Mouse (Mus musculus) urinary bladder, postnatal 25 days (tissue): ENCODE measurements around the gene Rpa1.
"Not testable (repeated sequence)": the region's sequence is repeated elsewhere in the genome, so short reads cannot be mapped to it uniquely, and the experiment has no call there.

ENCODE experiments used
- DNase-seq: peaks from one replicate; pipeline ENCODE4 v3.0.0; 2022; ENCODE audit warnings: low spot score

The Rpa1 gene

GRCm38 (mm10) chr11:75285893-75286467, 62.1 kb downstream of the Rpa1 start:
- DNase-seq = no peak

GRCm38 (mm10) chr11:75283784-75284183, 64.3 kb downstream of the Rpa1 start:
- not testable (repeated sequence) for DNase-seq

GRCm38 (mm10) chr11:75282496-75283120, 65.5 kb downstream of the Rpa1 start:
- no peak for DNase-seq

GRCm38 (mm10) chr11:75281380-75282256, 66.5 kb downstream of the Rpa1 start:
- DNase-seq = no peak

DNA sequence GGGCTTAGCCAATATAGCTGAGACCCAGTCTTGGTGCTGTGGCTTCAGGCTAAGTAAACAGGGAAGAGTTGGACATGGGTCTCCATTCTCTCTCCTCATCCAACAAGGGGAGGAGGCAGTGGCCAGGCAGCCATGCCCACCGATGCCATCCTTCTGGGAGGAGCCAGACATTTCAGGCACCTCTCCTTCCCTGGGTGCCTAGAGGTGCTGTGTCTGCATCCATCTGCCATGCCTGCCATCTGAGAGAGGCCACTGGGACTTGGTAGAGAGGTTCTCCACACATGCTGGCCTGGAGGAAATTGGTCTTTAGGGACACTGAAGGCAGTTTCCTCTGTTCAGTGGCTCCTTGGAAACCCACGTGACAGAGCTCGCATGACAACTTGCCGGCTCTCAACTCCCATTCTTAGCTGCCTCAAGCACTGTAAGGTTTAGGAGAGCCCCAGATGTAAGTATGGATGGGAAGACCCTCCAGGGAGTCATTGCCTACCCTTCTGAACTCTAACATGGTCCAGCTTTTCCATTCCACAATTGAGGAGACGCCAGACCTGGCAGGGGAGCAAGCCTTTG, 67.6 kb downstream of the Rpa1 start:
- DNase-seq = no peak

GRCm38 (mm10) chr11:75280066-75280410, 68.1 kb downstream of the Rpa1 start:
- DNase-seq = no peak

DNA sequence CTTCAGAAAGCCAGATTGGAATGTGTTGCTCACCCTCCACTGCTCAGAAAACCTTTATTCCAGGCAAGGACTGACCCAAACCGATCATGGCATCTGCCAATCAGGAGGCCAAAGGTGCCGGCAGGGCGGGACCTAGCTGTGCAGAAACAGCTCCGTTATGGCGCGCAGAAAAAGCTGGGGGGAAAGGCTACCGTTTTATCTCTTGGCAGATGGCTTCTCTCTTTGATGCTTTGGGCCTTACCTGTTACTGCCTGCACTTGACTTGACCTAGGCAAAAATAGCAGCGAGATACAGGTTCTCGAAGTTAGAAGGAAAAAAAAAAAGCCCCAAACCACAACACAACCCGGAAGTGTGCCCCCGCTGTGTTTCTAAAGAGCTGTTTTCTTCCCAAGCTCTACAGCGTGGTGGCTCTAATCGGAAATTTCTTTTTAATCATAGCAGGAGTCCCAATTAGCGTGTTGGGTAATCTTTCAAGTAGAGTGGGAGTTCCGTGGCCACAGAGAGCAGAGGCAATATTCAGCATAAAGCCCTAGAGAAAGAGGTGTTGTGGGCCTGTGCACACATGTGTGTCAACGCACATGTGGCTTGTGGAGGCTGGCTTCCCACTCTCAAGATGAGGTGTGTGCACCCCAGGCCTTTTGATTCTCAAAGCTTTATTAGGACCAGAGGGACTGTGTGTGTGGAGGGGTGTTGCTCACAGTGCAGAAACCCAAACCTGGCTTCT, 68.6 kb downstream of the Rpa1 start:
- no peak for DNase-seq

GRCm38 (mm10) chr11:75279013-75279341, 69.1 kb downstream of the Rpa1 start:
- no peak for DNase-seq

DNA sequence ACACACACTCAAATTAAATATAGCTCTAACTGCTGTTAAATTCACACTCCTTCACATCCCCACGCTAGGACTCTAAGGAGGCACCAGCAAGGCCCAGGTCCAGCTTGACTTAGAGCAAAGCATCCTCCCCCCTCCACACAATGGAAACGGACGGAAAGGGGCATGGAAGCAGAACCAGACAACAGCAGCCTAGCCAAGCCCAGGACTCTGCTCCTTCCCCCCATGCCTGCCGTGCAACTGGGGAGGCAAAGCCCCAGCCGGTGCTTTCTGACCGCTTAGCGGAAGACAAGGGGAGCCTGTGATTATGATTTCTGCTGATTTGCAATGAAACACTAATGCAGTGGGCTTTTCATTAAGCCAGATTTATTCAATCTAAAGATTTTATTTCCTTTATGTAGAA, 70.0 kb downstream of the Rpa1 start:
- DNase-seq = no peak

- no peak for DNase-seq
These were observed 73.1 kb downstream of the Rpa1 start for GRCm38 (mm10) chr11:75275035-75275434.

GRCm38 (mm10) chr11:75273466-75273865, 74.7 kb downstream of the Rpa1 start:
- no peak for DNase-seq

- no peak for DNase-seq
These were observed 77.1 kb downstream of the Rpa1 start for GRCm38 (mm10) chr11:75270985-75271434.

GRCm38 (mm10) chr11:75270276-75270984, 77.7 kb downstream of the Rpa1 start:
- DNase-seq = no peak

DNA sequence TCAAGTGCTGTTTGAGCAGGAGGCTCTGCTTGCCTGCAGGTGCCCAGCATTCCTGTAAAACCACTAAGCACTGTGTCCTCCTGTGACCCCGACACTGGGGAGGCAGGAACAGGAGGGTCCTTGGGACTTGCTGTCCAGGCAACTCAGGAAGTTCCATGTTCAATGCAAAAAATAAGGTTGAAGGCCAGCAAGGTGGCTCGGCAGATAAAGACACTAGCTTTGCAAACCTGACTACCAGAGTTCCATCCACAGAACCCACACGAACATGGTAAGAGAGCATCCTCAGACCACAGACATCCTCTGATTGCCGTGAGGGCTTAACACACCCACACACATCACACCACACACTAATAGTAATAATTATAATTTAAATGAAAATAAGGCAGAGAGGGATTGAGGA, 78.9 kb downstream of the Rpa1 start:
- no peak for DNase-seq

GRCm38 (mm10) chr11:75268492-75268891, 79.6 kb downstream of the Rpa1 start:
- no peak for DNase-seq

DNA sequence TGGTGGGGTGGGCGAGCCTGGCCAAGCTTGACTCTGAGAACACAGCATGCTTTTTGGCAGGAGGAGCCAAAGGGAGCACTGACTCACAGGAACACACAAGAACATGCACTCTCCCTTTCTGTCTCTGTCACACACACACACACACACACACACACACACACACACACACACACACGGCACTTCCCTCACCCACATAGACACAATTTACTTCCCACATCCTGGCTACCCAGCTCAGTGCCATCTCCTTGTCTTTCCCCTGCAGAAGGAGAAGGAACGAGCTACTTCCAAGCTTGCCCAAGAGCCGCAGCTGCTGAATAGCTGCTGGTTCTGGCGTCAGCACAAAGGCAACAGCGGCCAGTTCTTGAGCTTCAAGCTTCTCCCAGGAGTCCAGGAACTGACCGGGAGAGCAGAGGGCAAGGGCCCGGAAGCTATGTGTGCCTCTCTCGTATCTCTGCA, 80.3 kb downstream of the Rpa1 start:
- no peak for DNase-seq

GRCm38 (mm10) chr11:75265545-75265944, 82.6 kb downstream of the Rpa1 start:
- DNase-seq = no peak

DNA sequence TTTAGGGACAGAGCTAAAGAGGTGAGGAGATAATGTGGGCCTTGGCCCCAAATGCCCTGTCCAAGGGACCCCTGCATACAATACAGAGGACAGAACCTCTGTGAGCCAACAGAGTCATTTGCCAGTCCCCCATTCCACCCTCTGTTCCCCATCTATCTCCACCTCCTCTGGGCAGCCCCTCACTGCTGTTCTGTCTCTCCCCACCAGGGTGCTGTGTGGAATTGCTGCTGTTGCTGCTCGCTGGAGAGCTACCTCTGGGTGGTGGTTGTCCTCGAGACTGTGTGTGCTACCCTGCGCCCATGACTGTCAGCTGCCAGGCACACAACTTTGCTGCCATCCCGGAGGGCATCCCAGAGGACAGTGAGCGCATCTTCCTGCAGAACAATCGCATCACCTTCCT, 83.6 kb downstream of the Rpa1 start:
- DNase-seq = no peak

DNA sequence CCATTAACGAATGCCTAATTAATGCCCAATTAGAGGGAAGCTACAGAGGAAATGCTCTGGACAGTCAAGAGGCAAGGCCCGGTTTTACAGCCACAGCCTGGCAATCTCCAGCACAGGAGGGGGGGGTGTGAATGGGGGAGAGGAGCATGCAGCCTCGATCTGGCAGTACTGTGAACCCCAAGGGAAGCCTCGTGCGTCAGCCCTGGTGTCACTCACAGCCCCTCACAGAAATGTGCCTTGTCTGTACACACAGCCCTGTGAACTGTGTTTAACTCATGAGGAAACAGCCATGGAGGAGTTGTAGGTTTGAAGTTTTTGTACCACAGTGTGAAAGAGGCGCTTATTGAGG, 84.2 kb downstream of the Rpa1 start:
- DNase-seq = no peak

DNA sequence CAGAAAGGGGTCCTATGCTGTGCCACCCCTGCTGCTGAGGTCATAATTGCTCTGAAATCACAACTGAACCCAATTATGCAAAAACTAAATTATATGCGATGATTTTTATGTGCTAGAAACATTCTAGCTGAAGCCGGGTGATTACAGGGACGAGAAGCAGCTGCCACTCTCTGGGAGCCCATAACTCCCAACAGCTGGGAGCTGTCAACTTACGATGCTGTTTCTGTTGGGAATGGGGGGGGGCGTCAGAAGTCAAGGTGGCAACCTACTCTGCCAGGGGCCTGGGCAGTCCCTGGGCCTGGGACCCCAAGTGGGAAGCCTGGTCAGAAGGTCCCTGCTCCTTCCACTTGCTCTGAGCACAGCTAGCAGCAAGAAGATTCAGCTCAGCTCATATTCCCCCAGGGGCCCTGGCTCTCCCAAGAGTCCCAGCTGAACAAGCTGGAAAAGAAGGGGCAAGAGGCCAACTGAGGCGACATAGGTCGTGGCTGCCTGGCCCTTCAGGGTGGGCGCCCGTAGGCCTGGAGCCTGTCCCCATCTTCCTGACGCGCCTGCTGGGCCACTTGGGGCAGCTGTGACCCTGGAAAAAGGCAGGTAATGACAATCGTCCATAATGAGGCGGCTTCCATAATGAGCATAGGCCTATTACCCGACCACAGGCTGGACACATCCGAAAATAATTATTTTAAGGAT, 84.7 kb downstream of the Rpa1 start:
- DNase-seq = no peak

GRCm38 (mm10) chr11:75262791-75263190, 85.3 kb downstream of the Rpa1 start:
- DNase-seq = no peak
